Mouse (Mus musculus): ENCODE measurements around the gene Clstn3. TPM values are rescaled to one million over a fixed set of nuclear protein-coding genes. Genes with fewer than 3 reads are reported as not detected.
"Not testable (repeated sequence)": the region's sequence is repeated elsewhere in the genome, so short reads cannot be mapped to it uniquely, and the experiment has no call there.

The Clstn3 gene
- 29.2 and 38.0 TPM in 2 replicates for polyA plus RNA-seq (2015; fragmentation: Nextera tagmentation; extraction: Ambion mirVana)

GRCm38 (mm10) chr6:124464305-124465271 lies at the start of gene Clstn3:
Clstn3 (minus strand) TSS chr6:124464794.
- peaks cover 10% of the 10 kb centered on the region for H3K36me3 ChIP-seq (ENCODE audit: poor library complexity, severe bottlenecking)
- peak within 1 kb of the TSS; percentile 82 for H3K4me2 ChIP-seq
- no peaks in the 10 kb centered on the region for H3K27me3 ChIP-seq
- peak within 1 kb of the TSS; percentile 55 for H3K4me3 ChIP-seq
- peak; percentile 98 for ATAC-seq
- peaks cover 17% of the 10 kb centered on the region for H3K4me1 ChIP-seq
- peak within 1 kb of the TSS; percentile 74 for H3K9ac ChIP-seq
- H3K9me3 ChIP-seq (replicated peaks), result no peaks in the 10 kb centered on the region
- peak within 1 kb of the TSS; percentile 69 for H3K27ac ChIP-seq
- 4% methylated on average over 27 of the region's 27 CpGs for WGBS

GRCm38 (mm10) chr6:124512355-124512836 lies 47.8 kb upstream of the Clstn3 start, which contains the start of gene C1ra:
C1ra (plus strand) TSS chr6:124512405.
- 7% methylated on average over 6 of the region's 6 CpGs for WGBS
- Histone ChIP-seq H3K27me3 (no peaks in the 10 kb centered on the region), H3K27ac (no peak within 1 kb of the TSS), H3K4me2 (peak within 1 kb of the TSS; percentile 26; the same call in 1 of the 2 replicates), H3K4me3 (no peak within 1 kb of the TSS), H3K9me3 (replicated peaks) (no peaks in the 10 kb centered on the region), H3K4me1 (no peaks in the 10 kb centered on the region), H3K36me3 (ENCODE audit: poor library complexity, severe bottlenecking) (no peaks in the 10 kb centered on the region), H3K9ac (no peak within 1 kb of the TSS)
- no peak for ATAC-seq

DNA sequence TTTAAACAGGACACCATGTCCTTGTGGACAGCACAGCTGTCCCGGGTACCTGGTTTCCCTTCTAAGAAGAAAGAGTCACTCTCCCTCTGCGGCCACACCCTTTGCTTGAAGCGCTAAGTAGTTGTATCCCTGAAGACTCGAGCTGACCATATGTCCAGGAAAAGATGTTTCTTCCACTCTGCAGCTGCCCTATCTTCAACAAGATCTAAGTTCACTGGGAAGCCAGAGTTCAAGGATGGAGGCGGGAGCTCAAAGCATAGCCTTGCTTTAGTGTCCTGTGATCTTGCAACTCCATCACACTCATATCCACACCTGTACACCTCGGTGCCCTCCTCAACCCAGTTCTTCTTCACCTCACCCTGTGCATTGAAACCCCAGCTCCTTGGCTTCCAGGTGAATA lies 47.3 kb upstream of the Clstn3 start:
- Histone ChIP-seq H3K4me1 (no peaks in the 10 kb centered on the region), H3K9ac (no peak overlapping the region), H3K36me3 (ENCODE audit: poor library complexity, severe bottlenecking) (no peaks in the 10 kb centered on the region), H3K9me3 (replicated peaks) (no peaks in the 10 kb centered on the region), H3K4me2 (no peak overlapping the region), H3K27ac (no peak overlapping the region), H3K4me3 (no peak overlapping the region), H3K27me3 (no peaks in the 10 kb centered on the region)
- WGBS, result 64% methylated on average over 6 of the region's 6 CpGs
- ATAC-seq, result no peak

- H3K36me3 ChIP-seq (ENCODE audit: poor library complexity, severe bottlenecking); H3K4me3 ChIP-seq; H3K9me3 ChIP-seq (replicated peaks); H3K4me1 ChIP-seq; H3K4me2 ChIP-seq; H3K27me3 ChIP-seq; H3K9ac ChIP-seq; ATAC-seq; H3K27ac ChIP-seq: not testable (repeated sequence)
- 93% methylated on average over 5 of the region's 5 CpGs for WGBS
These were observed 44.6 kb upstream of the Clstn3 start for GRCm38 (mm10) chr6:124509192-124509591.

DNA sequence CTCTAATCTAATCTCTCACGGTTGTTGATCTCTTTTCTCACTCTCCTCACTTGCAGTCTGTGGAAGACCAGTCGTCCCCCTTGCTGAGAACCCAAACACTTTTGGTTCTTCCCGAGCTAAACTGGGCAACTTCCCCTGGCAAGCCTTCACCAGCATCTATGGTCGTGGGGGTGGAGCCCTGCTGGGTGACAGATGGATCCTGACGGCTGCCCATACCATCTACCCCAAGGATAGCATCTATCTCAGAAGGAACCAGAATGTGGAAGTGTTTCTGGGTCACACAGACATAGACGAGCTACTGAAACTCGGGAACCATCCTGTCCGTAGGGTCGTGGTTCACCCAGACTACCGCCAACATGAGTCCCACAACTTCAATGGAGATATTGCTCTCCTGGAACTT lies 43.7 kb upstream of the Clstn3 start:
- no peaks in the 10 kb centered on the region for H3K36me3 ChIP-seq (ENCODE audit: poor library complexity, severe bottlenecking)
- no peak overlapping the region for H3K9ac ChIP-seq
- 86% methylated on average over 10 of the region's 10 CpGs for WGBS
- H3K4me2 ChIP-seq, result no peak overlapping the region
- H3K9me3 ChIP-seq (replicated peaks), result no peaks in the 10 kb centered on the region
- H3K27ac ChIP-seq, result no peak overlapping the region
- H3K4me3 ChIP-seq, result no peak overlapping the region
- H3K4me1 ChIP-seq, result no peaks in the 10 kb centered on the region
- no peak for ATAC-seq
- no peaks in the 10 kb centered on the region for H3K27me3 ChIP-seq

GRCm38 (mm10) chr6:124506991-124507390 lies 42.4 kb upstream of the Clstn3 start:
- no peak overlapping the region for H3K4me3 ChIP-seq
- H3K4me2 ChIP-seq, result no peak overlapping the region
- WGBS, result 81% methylated on average over 6 of the region's 6 CpGs
- no peaks in the 10 kb centered on the region for H3K4me1 ChIP-seq
- no peaks in the 10 kb centered on the region for H3K36me3 ChIP-seq (ENCODE audit: poor library complexity, severe bottlenecking)
- H3K27ac ChIP-seq, result no peak overlapping the region
- no peaks in the 10 kb centered on the region for H3K9me3 ChIP-seq (replicated peaks)
- no peaks in the 10 kb centered on the region for H3K27me3 ChIP-seq
- no peak for ATAC-seq
- no peak overlapping the region for H3K9ac ChIP-seq

DNA sequence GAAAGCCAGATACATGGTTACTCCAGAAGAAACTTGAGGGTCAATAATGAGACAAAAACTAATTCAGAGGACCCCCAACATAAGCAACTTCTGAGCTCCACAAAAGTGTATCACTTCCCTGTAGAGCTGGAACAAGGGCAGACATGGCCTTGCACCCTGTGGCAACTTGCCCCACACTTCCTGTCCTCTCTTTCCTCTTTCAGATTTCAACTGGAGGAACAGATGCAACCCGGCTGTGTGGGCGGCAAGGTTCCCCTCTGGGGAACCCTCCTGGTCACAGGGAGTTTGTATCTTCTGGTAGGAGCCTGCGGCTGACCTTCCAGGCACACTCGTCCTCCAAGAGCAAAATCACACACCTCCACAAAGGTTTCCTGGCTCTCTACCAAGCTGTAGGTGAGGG lies 40.4 kb upstream of the Clstn3 start:
- Histone ChIP-seq H3K4me2 (no peak overlapping the region), H3K9me3 (replicated peaks) (no peaks in the 10 kb centered on the region), H3K36me3 (ENCODE audit: poor library complexity, severe bottlenecking) (no peaks in the 10 kb centered on the region), H3K4me1 (no peaks in the 10 kb centered on the region), H3K27me3 (no peaks in the 10 kb centered on the region), H3K4me3 (no peak overlapping the region), H3K9ac (no peak overlapping the region), H3K27ac (no peak overlapping the region)
- ATAC-seq, result no peak
- WGBS, result 85% methylated on average over 4 of the region's 4 CpGs

DNA sequence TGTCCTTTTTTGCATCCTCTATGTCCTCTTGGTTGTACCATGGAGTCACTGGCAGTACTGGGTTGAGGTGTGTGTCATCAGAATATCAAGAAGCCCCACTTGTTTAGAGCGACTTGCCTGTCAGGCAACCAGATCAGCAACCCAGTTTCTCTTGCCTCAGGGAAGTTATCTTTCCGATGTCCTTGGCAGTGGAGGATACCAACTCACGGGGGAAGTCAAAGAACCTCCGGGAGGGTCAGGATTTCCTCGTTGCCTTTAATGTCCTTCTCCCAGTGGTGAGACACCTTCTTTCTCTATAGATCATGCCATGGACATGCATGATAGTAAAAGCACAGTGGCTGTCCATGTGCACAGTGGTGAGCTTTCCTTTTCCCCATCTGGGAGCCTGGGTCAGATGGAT lies 37.4 kb upstream of the Clstn3 start:
- H3K36me3 ChIP-seq (ENCODE audit: poor library complexity, severe bottlenecking), result no peaks in the 10 kb centered on the region
- no peak for ATAC-seq
- no peaks in the 10 kb centered on the region for H3K9me3 ChIP-seq (replicated peaks)
- 92% methylated on average over 5 of the region's 5 CpGs for WGBS
- H3K4me3 ChIP-seq, result no peak overlapping the region
- H3K4me2 ChIP-seq, result no peak overlapping the region
- no peak overlapping the region for H3K27ac ChIP-seq
- no peak overlapping the region for H3K9ac ChIP-seq
- no peaks in the 10 kb centered on the region for H3K27me3 ChIP-seq
- no peaks in the 10 kb centered on the region for H3K4me1 ChIP-seq

DNA sequence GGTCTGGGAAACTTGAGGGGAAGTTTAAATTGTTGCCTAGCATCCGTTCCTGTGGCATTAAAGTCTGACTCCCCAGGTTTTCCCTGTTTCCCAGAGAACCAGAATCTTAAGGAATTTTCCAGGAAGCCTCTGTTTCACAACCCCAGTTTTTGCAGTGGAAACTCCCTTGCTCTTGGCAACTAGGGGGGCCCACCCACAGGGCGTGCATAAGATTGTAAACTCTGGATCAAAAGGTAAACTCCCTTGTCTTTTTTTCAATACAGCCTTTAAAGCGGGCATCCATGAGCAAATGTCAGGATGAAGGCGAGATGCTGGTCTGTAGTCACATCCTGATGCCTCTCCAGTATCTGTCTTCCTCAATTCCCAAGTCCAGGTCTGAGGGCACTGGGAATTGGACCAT lies 36.9 kb upstream of the Clstn3 start:
- no peak for ATAC-seq
- 77% methylated on average over 4 of the region's 4 CpGs for whole genome bisulfite sequencing
- H3K9ac ChIP-seq, result no peak overlapping the region
- H3K4me1 ChIP-seq, result no peaks in the 10 kb centered on the region
- H3K36me3 ChIP-seq (ENCODE audit: poor library complexity, severe bottlenecking), result no peaks in the 10 kb centered on the region
- no peak overlapping the region for H3K4me3 ChIP-seq
- no peak overlapping the region for H3K27ac ChIP-seq
- H3K27me3 ChIP-seq, result no peaks in the 10 kb centered on the region
- no peaks in the 10 kb centered on the region for H3K9me3 ChIP-seq (replicated peaks)
- H3K4me2 ChIP-seq, result no peak overlapping the region

DNA sequence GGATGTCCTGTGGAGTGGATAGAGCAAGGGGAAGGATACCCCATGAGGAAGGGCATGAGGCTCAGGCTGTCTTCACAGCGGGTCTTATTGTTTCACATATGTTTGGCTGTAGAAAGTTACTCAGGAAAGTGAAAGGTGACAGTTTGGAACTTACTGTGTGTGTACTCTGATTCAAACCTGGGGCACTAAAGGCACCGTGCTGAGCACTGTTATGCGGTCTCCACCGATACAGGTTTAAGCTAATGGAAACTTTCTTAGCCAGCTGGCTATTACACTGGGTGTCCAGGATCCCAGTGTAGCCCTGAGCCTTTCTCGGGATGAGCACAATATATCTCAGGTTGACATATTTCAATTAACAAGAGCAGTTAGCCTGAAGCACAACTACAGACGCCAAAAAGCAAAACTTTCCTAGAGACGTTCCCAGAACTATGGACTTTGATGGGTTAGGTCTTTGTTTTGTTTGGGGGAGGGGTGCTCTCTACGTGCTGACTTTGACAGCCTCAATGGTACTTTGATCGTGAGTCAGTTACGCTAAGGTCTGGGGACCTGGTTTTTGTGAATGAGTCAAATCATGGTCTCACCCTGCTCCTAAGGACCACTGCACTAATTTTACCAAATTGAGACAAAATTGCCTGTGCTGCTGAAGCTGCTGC lies 35.4 kb upstream of the Clstn3 start:
- H3K4me3 ChIP-seq, result no peak overlapping the region
- no peaks in the 10 kb centered on the region for H3K4me1 ChIP-seq
- no peak for ATAC-seq
- 47% methylated on average over 10 of the region's 10 CpGs for WGBS
- no peaks in the 10 kb centered on the region for H3K36me3 ChIP-seq (ENCODE audit: poor library complexity, severe bottlenecking)
- H3K27ac ChIP-seq, result no peak overlapping the region
- no peak overlapping the region for H3K4me2 ChIP-seq
- no peak overlapping the region for H3K9ac ChIP-seq
- H3K9me3 ChIP-seq (replicated peaks), result no peaks in the 10 kb centered on the region
- H3K27me3 ChIP-seq, result no peaks in the 10 kb centered on the region

DNA sequence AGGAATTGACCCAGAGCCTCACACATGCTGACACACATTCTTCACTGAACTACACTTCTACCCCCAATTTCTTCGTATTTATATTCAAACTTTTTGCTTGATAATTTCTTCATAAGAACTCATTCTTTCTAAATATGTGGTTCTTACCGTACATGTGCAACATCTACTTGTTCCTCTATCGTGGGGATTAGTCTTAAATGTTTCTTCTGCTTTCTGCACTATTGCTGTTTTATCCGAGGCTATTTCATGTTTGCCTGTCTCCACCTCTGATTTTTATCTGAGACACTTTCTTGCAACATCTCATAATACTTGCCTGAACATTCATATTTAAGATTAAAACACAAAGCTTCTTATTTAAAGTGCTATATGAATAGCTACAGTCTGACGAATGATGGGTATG lies 31.5 kb upstream of the Clstn3 start:
- Histone ChIP-seq H3K27ac (no peak overlapping the region), H3K27me3 (no peaks in the 10 kb centered on the region), H3K4me3 (no peak overlapping the region), H3K4me2 (no peak overlapping the region), H3K4me1 (no peaks in the 10 kb centered on the region), H3K9ac (no peak overlapping the region), H3K9me3 (replicated peaks) (no peaks in the 10 kb centered on the region), H3K36me3 (ENCODE audit: poor library complexity, severe bottlenecking) (no peaks in the 10 kb centered on the region)
- WGBS, result 91% methylated on average over 5 of the region's 5 CpGs
- no peak for ATAC-seq

- WGBS, result 90% methylated on average over 5 of the region's 5 CpGs
- no peak for ATAC-seq
These were observed 29.3 kb upstream of the Clstn3 start for GRCm38 (mm10) chr6:124493886-124494285.

More at GRCm38 (mm10) chr6:124493886-124494285, 29.3 kb upstream of the Clstn3 start:
- Histone ChIP-seq H3K9me3 (replicated peaks) (no peaks in the 10 kb centered on the region), H3K9ac (no peak overlapping the region), H3K27me3 (no peaks in the 10 kb centered on the region), H3K4me1 (no peaks in the 10 kb centered on the region), H3K27ac (no peak overlapping the region), H3K36me3 (ENCODE audit: poor library complexity, severe bottlenecking) (no peaks in the 10 kb centered on the region), H3K4me2 (no peak overlapping the region), H3K4me3 (no peak overlapping the region)

Data from forebrain, embryonic 13.5 days (tissue).